In the genomic region with DNA sequence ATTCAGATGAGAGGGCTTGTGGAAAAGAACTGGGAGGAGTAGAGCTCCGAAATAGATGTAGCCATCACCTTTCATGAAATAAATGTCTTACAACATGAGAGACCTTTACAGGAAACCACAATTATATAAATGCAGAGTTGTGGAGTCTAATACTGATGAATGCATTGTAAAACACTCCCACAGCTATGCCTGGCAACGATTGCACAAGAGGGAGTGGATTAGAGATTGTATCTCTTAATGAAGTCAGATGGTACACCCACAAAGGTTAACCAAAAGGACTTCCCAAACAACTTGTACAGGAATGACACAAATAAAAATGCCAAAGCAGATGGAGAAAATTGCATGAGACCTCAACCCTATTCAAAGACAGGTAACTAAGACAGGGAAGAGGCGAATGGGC, we compare ENCODE assay signal across 22 mouse cellular contexts.
"Had no signal": no experiment of that assay in that cellular context is flagged by ENCODE, and none has a peak within 500 bp of the region (broad histone marks: within the 10 kb centered on the region; RNA-seq: fewer than 3 reads in every experiment).

No protein-coding gene starts in this region.

- H3K4me2 ChIP-seq: heart, embryonic 12.5 days; hindbrain, embryonic 13.5 days; hindbrain, embryonic 15.5 days; kidney, embryonic 15.5 days; limb, embryonic 12.5 days; liver, embryonic 11.5 days; liver, embryonic 13.5 days had no signal

- H3K4me3 ChIP-seq: gastrocnemius, adult 2 months; heart, embryonic 10.5 days; heart, embryonic 12.5 days; hindbrain, embryonic 13.5 days; hindbrain, embryonic 15.5 days; kidney, embryonic 15.5 days; layer of hippocampus, adult 2 months; left cerebral cortex, adult 2 months; limb, embryonic 10.5 days; limb, embryonic 12.5 days; liver, embryonic 13.5 days had no signal

- DNase-seq: gastrocnemius, adult 2 months; gastrocnemius, postnatal 10 days; gastrocnemius, postnatal 36 days; heart, adult 18-20 months; heart, postnatal 10 days; kidney, adult 11 months; kidney, adult 2 months; kidney, adult 9 months; kidney, postnatal 14 days; kidney, postnatal 36 days; liver; liver, embryonic 13.5 days had no signal

- H3K36me3 ChIP-seq: heart, embryonic 10.5 days; heart, embryonic 12.5 days; hindbrain, embryonic 13.5 days; hindbrain, embryonic 15.5 days; kidney, embryonic 15.5 days; limb, embryonic 10.5 days; limb, embryonic 12.5 days; liver, embryonic 13.5 days had no signal

- H3K27me3 ChIP-seq: heart, embryonic 12.5 days; hindbrain, embryonic 13.5 days; hindbrain, embryonic 15.5 days; kidney, embryonic 15.5 days; limb, embryonic 12.5 days; liver, embryonic 13.5 days had no signal
